9 mouse cellular contexts compared by ENCODE assay signal in genomic region chr17:84698727-84699126, GRCm38 (mm10). TPM values are rescaled to one million over a fixed set of nuclear protein-coding genes. Genes with fewer than 3 reads are reported as not detected.
DNase-seq lines count a peak whose midpoint lies in the region; ATAC-seq and TF ChIP-seq lines count a peak whose summit lies in the region.
"Had no signal": no experiment of that assay in that cellular context is flagged by ENCODE, and none has a peak within 500 bp of the region (broad histone marks: within the 10 kb centered on the region; RNA-seq: fewer than 3 reads in every experiment).

No protein-coding gene starts in this region.

- no peak overlapping the region for H3K27ac ChIP-seq in heart, embryonic 11.5 days (ENCODE audit: low read depth, low read length)
- H3K27ac ChIP-seq in bone marrow macrophage, adult 2 months (ENCODE audit: insufficient read depth, low read depth, low read length), result no peak overlapping the region
- no peak overlapping the region for H3K27ac ChIP-seq in embryonic fibroblast, embryonic 13.5 days (ENCODE audit: insufficient read depth, low read length)
- no peak overlapping the region for H3K27ac ChIP-seq in midbrain, postnatal 0 days (ENCODE audit: low read depth, low read length)
- H3K27ac ChIP-seq in stomach, embryonic 15.5 days, result no peak overlapping the region
- H3K27ac ChIP-seq: embryonic facial prominence, embryonic 15.5 days had no signal

- H3K4me1 ChIP-seq in heart, embryonic 11.5 days (ENCODE audit: control insufficient read depth, insufficient read depth, low read length), result no peaks in the 10 kb centered on the region
- peaks cover 21% of the 10 kb centered on the region for H3K4me1 ChIP-seq in bone marrow macrophage, adult 2 months (ENCODE audit: control insufficient read depth, insufficient read depth, low read length)
- no peaks in the 10 kb centered on the region for H3K4me1 ChIP-seq in embryonic fibroblast, embryonic 13.5 days (ENCODE audit: control insufficient read depth, insufficient read depth, low read length)
- H3K4me1 ChIP-seq in midbrain, postnatal 0 days (ENCODE audit: insufficient read depth, low read length), result peaks cover 4% of the 10 kb centered on the region; the same call in 1 of the 2 replicates
- H3K4me1 ChIP-seq in stomach, embryonic 15.5 days, result no peaks in the 10 kb centered on the region

- no peak overlapping the region for H3K9ac ChIP-seq in heart, embryonic 11.5 days (ENCODE audit: low read depth, low read length)
- no peak overlapping the region for H3K9ac ChIP-seq in midbrain, postnatal 0 days (replicated peaks; ENCODE audit: low read length, poor library complexity, severe bottlenecking)
- H3K9ac ChIP-seq in stomach, embryonic 15.5 days, result no peak overlapping the region
- H3K9ac ChIP-seq: embryonic facial prominence, embryonic 15.5 days had no signal

- TF ChIP-seq CTCF in bone marrow macrophage, adult 2 months (IDR thresholded peaks at IDR 0.05; ENCODE audit: low read depth, low read length), result peak; percentile 74
- peak; percentile 83; the same call in 1 of the 2 replicates for TF ChIP-seq CTCF in embryonic fibroblast, embryonic 13.5 days (IDR thresholded peaks at IDR 0.05; ENCODE audit: borderline replicate concordance, insufficient read depth, low read length)
- peak; percentile 95 for TF ChIP-seq CTCF in midbrain, postnatal 0 days (IDR thresholded peaks at IDR 0.05)

- no peaks in the 10 kb centered on the region; the same call in 1 of the 2 replicates for H3K27me3 ChIP-seq in heart, embryonic 11.5 days (ENCODE audit: control insufficient read depth, insufficient read depth, low read length)
- no peaks in the 10 kb centered on the region for H3K27me3 ChIP-seq in midbrain, postnatal 0 days (ENCODE audit: insufficient read depth, low read length)
- no peaks in the 10 kb centered on the region for H3K27me3 ChIP-seq in stomach, embryonic 15.5 days (replicated peaks)
- H3K27me3 ChIP-seq: embryonic facial prominence, embryonic 15.5 days had no signal

- no peak overlapping the region for H3K4me2 ChIP-seq in heart, embryonic 11.5 days
- no peak overlapping the region for H3K4me2 ChIP-seq in midbrain, postnatal 0 days (ENCODE audit: low read depth, low read length, poor library complexity, severe bottlenecking)
- H3K4me2 ChIP-seq in stomach, embryonic 15.5 days, result no peak overlapping the region
- H3K4me2 ChIP-seq: embryonic facial prominence, embryonic 15.5 days had no signal

- intact Hi-C loops in heart, postnatal 10 days (cut with DNase I), result no loop called here

- no peaks in the 10 kb centered on the region for H3K36me3 ChIP-seq in heart, embryonic 11.5 days (ENCODE audit: control insufficient read depth, insufficient read depth, low read length)
- no peaks in the 10 kb centered on the region for H3K36me3 ChIP-seq in midbrain, postnatal 0 days (ENCODE audit: insufficient read depth, low read length)
- H3K36me3 ChIP-seq in stomach, embryonic 15.5 days, result no peaks in the 10 kb centered on the region
- H3K36me3 ChIP-seq: embryonic facial prominence, embryonic 15.5 days had no signal

- H3K4me3 ChIP-seq in heart, embryonic 11.5 days (ENCODE audit: low read depth, low read length), result no peak overlapping the region
- H3K4me3 ChIP-seq in bone marrow macrophage, adult 2 months (ENCODE audit: insufficient read depth, low read length), result no peak overlapping the region
- H3K4me3 ChIP-seq in embryonic fibroblast, embryonic 13.5 days (ENCODE audit: insufficient read depth, low read length), result no peak overlapping the region
- no peak overlapping the region for H3K4me3 ChIP-seq in midbrain, postnatal 0 days (ENCODE audit: low read depth, low read length)
- no peak overlapping the region for H3K4me3 ChIP-seq in stomach, embryonic 15.5 days (replicated peaks)
- H3K4me3 ChIP-seq: embryonic facial prominence, embryonic 15.5 days had no signal

- WGBS in heart, embryonic 11.5 days (ENCODE audit: insufficient replicate concordance), result 22% methylated on average over 5 of the region's 5 CpGs
- WGBS in midbrain, postnatal 0 days, result 25% methylated on average over 5 of the region's 5 CpGs
- WGBS in stomach, embryonic 15.5 days, result 19% methylated on average over 5 of the region's 5 CpGs

- no peak for ATAC-seq in heart, embryonic 11.5 days (replicated peaks; ENCODE audit: insufficient number of reproducible peaks, low FRiP score, low TSS enrichment)
- ATAC-seq in midbrain, postnatal 0 days (ENCODE audit: low FRiP score), result peak; percentile 51; the same call in 1 of the 2 replicates
- ATAC-seq in stomach, embryonic 15.5 days (ENCODE audit: insufficient read depth, low FRiP score, low read depth), result peak; percentile 65; the same call in 1 of the 2 replicates

- TF ChIP-seq POLR2A in bone marrow macrophage, adult 2 months (IDR thresholded peaks at IDR 0.05; ENCODE audit: borderline replicate concordance, low read depth, low read length), result no peak
- no peak for TF ChIP-seq POLR2A in embryonic fibroblast, embryonic 13.5 days (IDR thresholded peaks at IDR 0.05; ENCODE audit: low read depth, low read length)

- no peaks in the 10 kb centered on the region for H3K9me3 ChIP-seq in heart, embryonic 11.5 days (replicated peaks; ENCODE audit: control insufficient read depth, low read length)
- H3K9me3 ChIP-seq in midbrain, postnatal 0 days (ENCODE audit: low read length), result no peaks in the 10 kb centered on the region
- H3K9me3 ChIP-seq in stomach, embryonic 15.5 days, result no peaks in the 10 kb centered on the region
- H3K9me3 ChIP-seq: embryonic facial prominence, embryonic 15.5 days had no signal

- DNase-seq in heart, postnatal 10 days, result peak; percentile 65 to 72
- DNase-seq in induced T-regulatory cell, adult 2 months (ENCODE audit: low read depth), result peak; percentile 54
- peak; percentile 43 to 55 for DNase-seq in left cerebral cortex, adult 8-10 months (ENCODE audit: low spot score in 2 of 2)
- peak; percentile 79 for DNase-seq in midbrain, postnatal 0 days (ENCODE audit: low spot score)

RNA-seq across cellular contexts. Expression of gene Abcg5, which starts 15.9 kb away (rescaled TPM):
- not detected for total RNA-seq in heart, postnatal 10 days (2021)
- polyA plus RNA-seq in heart, embryonic 11.5 days (2014; fragmentation: Nextera tagmentation; extraction: Ambion mirVana), result 0.43 and 0.99 TPM in 2 replicates
- polyA plus RNA-seq in bone marrow macrophage, adult 2 months (2012; ENCODE audit: insufficient read depth, insufficient read length, missing spikeins), result not detected in 2 replicates
- polyA plus RNA-seq in embryonic fibroblast, embryonic 13.5 days (2011; ENCODE audit: insufficient read length, low read depth, missing spikeins), result not detected in 2 replicates
- under 1 TPM in 1 of 4 experiments, not detected in 3; 0.30 TPM for total RNA-seq in left cerebral cortex, adult 8-10 months (2022)
- 2.9 and 3.0 TPM in 2 replicates for total RNA-seq in midbrain, postnatal 0 days (2014; rRNA removed)
- polyA plus RNA-seq in midbrain, postnatal 0 days (2015; fragmentation: Nextera tagmentation; extraction: Ambion mirVana), result 1.2 and 1.3 TPM in 2 replicates
- polyA plus RNA-seq in stomach, embryonic 15.5 days (2015; fragmentation: Nextera tagmentation; extraction: Ambion mirVana), result 0.90 and 1.4 TPM in 2 replicates

RNA-seq across cellular contexts. Expression of gene Abcg8, which starts 22.6 kb away (rescaled TPM):
- total RNA-seq in heart, postnatal 10 days (2021), result not detected
- not detected in 2 replicates for polyA plus RNA-seq in heart, embryonic 11.5 days (2014; fragmentation: Nextera tagmentation; extraction: Ambion mirVana)
- polyA plus RNA-seq in bone marrow macrophage, adult 2 months (2012; ENCODE audit: insufficient read depth, insufficient read length, missing spikeins), result not detected in 2 replicates
- not detected in 2 replicates for polyA plus RNA-seq in embryonic fibroblast, embryonic 13.5 days (2011; ENCODE audit: insufficient read length, low read depth, missing spikeins)
- under 1 TPM in 1 of 4 experiments, not detected in 3; 0.13 TPM for total RNA-seq in left cerebral cortex, adult 8-10 months (2022)
- total RNA-seq in midbrain, postnatal 0 days (2014; rRNA removed), result not detected in 2 replicates
- polyA plus RNA-seq in midbrain, postnatal 0 days (2015; fragmentation: Nextera tagmentation; extraction: Ambion mirVana), result 0.06 TPM in 1 of 2 replicates, not detected in the other
- 0.14 and 0.15 TPM in 2 replicates for polyA plus RNA-seq in stomach, embryonic 15.5 days (2015; fragmentation: Nextera tagmentation; extraction: Ambion mirVana)
